Comparison of ENCODE assay signal across 20 mouse cellular contexts in genomic region chr8:22395256-22395655, GRCm38 (mm10). TPM values are rescaled to one million over a fixed set of nuclear protein-coding genes. Genes with fewer than 3 reads are reported as not detected.
DNase-seq lines count a peak whose midpoint lies in the region; ATAC-seq and TF ChIP-seq lines count a peak whose summit lies in the region.
"Had no signal": no experiment of that assay in that cellular context is flagged by ENCODE, and none has a peak within 500 bp of the region (broad histone marks: within the 10 kb centered on the region; RNA-seq: fewer than 3 reads in every experiment).

No protein-coding gene starts in this region.

- H3K27ac ChIP-seq in liver, embryonic 13.5 days = peak overlapping the region; percentile 47; the same call in 1 of the 2 replicates
- no peak overlapping the region for H3K27ac ChIP-seq in thymus, adult 2 months (ENCODE audit: control insufficient read depth, insufficient read depth, low read length)
- no peak overlapping the region for H3K27ac ChIP-seq in heart, embryonic 10.5 days
- H3K27ac ChIP-seq: forebrain, embryonic 13.5 days; hindbrain, embryonic 10.5 days; midbrain, embryonic 10.5 days had no signal

- H3K9me3 ChIP-seq in liver, embryonic 13.5 days (replicated peaks) = no peaks in the 10 kb centered on the region
- H3K9me3 ChIP-seq in heart, embryonic 10.5 days = no peaks in the 10 kb centered on the region
- H3K9me3 ChIP-seq: forebrain, embryonic 13.5 days; heart, embryonic 12.5 days; hindbrain, embryonic 10.5 days; midbrain, embryonic 10.5 days had no signal

- H3K9ac ChIP-seq in liver, embryonic 13.5 days = no peak overlapping the region
- H3K9ac ChIP-seq: forebrain, embryonic 13.5 days; heart, embryonic 12.5 days had no signal

- H3K4me1 ChIP-seq in liver, embryonic 13.5 days (replicated peaks) = peaks cover 42% of the 10 kb centered on the region
- peaks cover 6% of the 10 kb centered on the region; the same call in 1 of the 2 replicates for H3K4me1 ChIP-seq in thymus, adult 2 months (replicated peaks; ENCODE audit: control insufficient read depth, insufficient read depth, low read length)
- H3K4me1 ChIP-seq in heart, embryonic 10.5 days = peaks cover 3% of the 10 kb centered on the region

- H3K36me3 ChIP-seq in liver, embryonic 13.5 days = peaks cover 12% of the 10 kb centered on the region
- no peaks in the 10 kb centered on the region for H3K36me3 ChIP-seq in thymus, adult 2 months (ENCODE audit: control insufficient read depth, insufficient read depth, low read length)
- H3K36me3 ChIP-seq in heart, embryonic 10.5 days = peaks cover 21% of the 10 kb centered on the region

- H3K4me2 ChIP-seq in liver, embryonic 13.5 days = peak overlapping the region; percentile 17; the same call in 1 of the 2 replicates
- H3K4me2 ChIP-seq: forebrain, embryonic 13.5 days; heart, embryonic 12.5 days had no signal

- DNase-seq in cerebellum, adult 18-20 months = peak; percentile 50 to 57
- DNase-seq in cerebellum, adult 8-10 months = peak; percentile 35
- DNase-seq in cerebellum, postnatal 36 days = peak; percentile 56 to 59
- no peak for DNase-seq in liver, embryonic 13.5 days
- DNase-seq in natural killer cell, adult 2 months (ENCODE audit: low spot score in 2 of 2) = no peak
- no peak for DNase-seq in thymus, adult 2 months
- no peak for DNase-seq in retina, postnatal 1 day
- DNase-seq in heart, embryonic 10.5 days (ENCODE audit: low spot score) = no peak
- DNase-seq: adrenal gland, adult 8-10 months; embryo, embryonic 11 days; heart, postnatal 10 days; layer of hippocampus, postnatal 36 days; lung, adult 18-20 months; lung, postnatal 10 days; spleen, adult 18-20 months; thymus, postnatal 25 days had no signal

- no peaks in the 10 kb centered on the region for H3K27me3 ChIP-seq in liver, embryonic 13.5 days
- H3K27me3 ChIP-seq in thymus, adult 2 months (ENCODE audit: control insufficient read depth, insufficient read depth, low read length) = no peaks in the 10 kb centered on the region
- no peaks in the 10 kb centered on the region for H3K27me3 ChIP-seq in heart, embryonic 10.5 days (ENCODE audit: insufficient read depth, poor library complexity, severe bottlenecking)
- H3K27me3 ChIP-seq: forebrain, embryonic 13.5 days; heart, embryonic 12.5 days had no signal

- no peak for TF ChIP-seq POLR2A in thymus, adult 2 months (IDR thresholded peaks at IDR 0.05; ENCODE audit: control insufficient read depth, extremely low read depth, insufficient read depth, low read length, poor library complexity)

- ATAC-seq in liver, embryonic 13.5 days (ENCODE audit: low read depth) = no peak
- ATAC-seq: forebrain, embryonic 13.5 days had no signal

- no peak overlapping the region for H3K4me3 ChIP-seq in liver, embryonic 13.5 days (replicated peaks)
- no peak overlapping the region for H3K4me3 ChIP-seq in thymus, adult 2 months (ENCODE audit: control insufficient read depth, insufficient read depth, low read length)
- H3K4me3 ChIP-seq in heart, embryonic 10.5 days = no peak overlapping the region
- H3K4me3 ChIP-seq: forebrain, embryonic 13.5 days; heart, embryonic 12.5 days; hindbrain, embryonic 10.5 days; midbrain, embryonic 10.5 days had no signal

- no peak for TF ChIP-seq CTCF in thymus, adult 2 months (IDR thresholded peaks at IDR 0.05; ENCODE audit: borderline replicate concordance, control insufficient read depth, extremely low read depth, insufficient read depth, low read length, poor library complexity)

- whole genome bisulfite sequencing in liver, embryonic 13.5 days (ENCODE audit: insufficient replicate concordance) = 86% methylated on average over 8 of the region's 8 CpGs
- WGBS in thymus, adult 2 months = 97% methylated on average over 8 of the region's 8 CpGs
- 94% methylated on average over 8 of the region's 8 CpGs for WGBS in heart, embryonic 10.5 days

RNA-seq across cellular contexts. Expression of gene Slc25a15, which starts 3.1 kb away (rescaled TPM):
- polyA plus RNA-seq in liver, embryonic 13.5 days (2015; fragmentation: Nextera tagmentation; extraction: Ambion mirVana) = 22.2 and 26.9 TPM in 2 replicates
- polyA plus RNA-seq in thymus, adult 2 months (2012; rRNA removed) = 3.8 and 5.4 TPM in 2 replicates
- polyA plus RNA-seq in heart, embryonic 10.5 days (2016; fragmentation: Nextera tagmentation; extraction: Ambion mirVana) = 16.3 and 22.8 TPM in 2 replicates

RNA-seq across cellular contexts. Expression of gene Mrps31, which starts 15.9 kb away (rescaled TPM):
- 31.6 and 38.8 TPM in 2 replicates for polyA plus RNA-seq in liver, embryonic 13.5 days (2015; fragmentation: Nextera tagmentation; extraction: Ambion mirVana)
- 5.0 and 5.6 TPM in 2 replicates for polyA plus RNA-seq in thymus, adult 2 months (2012; rRNA removed)
- polyA plus RNA-seq in heart, embryonic 10.5 days (2016; fragmentation: Nextera tagmentation; extraction: Ambion mirVana) = 47.6 and 49.7 TPM in 2 replicates

Comparison
In these comparisons a context has a peak if more than half of its experiments do, and no peak if none do; other contexts are left out.
1. DNase-seq: peak in cerebellum, adult 18-20 months (2 of 2), cerebellum, adult 8-10 months (single experiment) and cerebellum, postnatal 36 days (2 of 2); none in liver, embryonic 13.5 days (single experiment), natural killer cell, adult 2 months (0 of 2), thymus, adult 2 months (single experiment), retina, postnatal 1 day (single experiment) and heart, embryonic 10.5 days (single experiment).